8 mouse cellular contexts compared by ENCODE assay signal in genomic region chr19:14598690-14599288, GRCm38 (mm10). TPM values are rescaled to one million over a fixed set of nuclear protein-coding genes. Genes with fewer than 3 reads are reported as not detected.
DNase-seq lines count a peak whose midpoint lies in the region; ATAC-seq and TF ChIP-seq lines count a peak whose summit lies in the region.

No protein-coding gene starts in this region.

- peaks cover 2% of the 10 kb centered on the region; the same call in 1 of the 2 replicates for H3K4me1 ChIP-seq in cortical plate, adult 2 months (ENCODE audit: control insufficient read depth, insufficient read depth, low read length)
- H3K4me1 ChIP-seq in intestine, embryonic 14.5 days (replicated peaks; ENCODE audit: control insufficient read depth, insufficient read depth, low read length), result peaks cover 24% of the 10 kb centered on the region
- H3K4me1 ChIP-seq in midbrain, embryonic 15.5 days, result peaks cover 26% of the 10 kb centered on the region

- no peaks in the 10 kb centered on the region for H3K27me3 ChIP-seq in intestine, embryonic 14.5 days (replicated peaks; ENCODE audit: control insufficient read depth, insufficient read depth, low read length)
- H3K27me3 ChIP-seq in midbrain, embryonic 15.5 days (replicated peaks), result peaks cover 5% of the 10 kb centered on the region

- no peaks in the 10 kb centered on the region for H3K9me3 ChIP-seq in intestine, embryonic 14.5 days (ENCODE audit: control insufficient read depth, low read length)
- H3K9me3 ChIP-seq in midbrain, embryonic 15.5 days, result no peaks in the 10 kb centered on the region

- no peak for DNase-seq in layer of hippocampus, adult 2 months (ENCODE audit: low spot score in 2 of 2)
- DNase-seq in layer of hippocampus, adult 11-12 months (ENCODE audit: low spot score), result no peak
- DNase-seq in intestine, embryonic 14.5 days (ENCODE audit: low spot score), result no peak
- DNase-seq in gastrocnemius, adult 18-20 months (ENCODE audit: low spot score), result no peak
- no peak for DNase-seq in thymus, adult 18-20 months
- DNase-seq in testis, postnatal 14 days (ENCODE audit: low spot score), result no peak

- H3K4me2 ChIP-seq in intestine, embryonic 14.5 days (ENCODE audit: low read length), result peak overlapping the region; percentile 66
- peak overlapping the region; percentile 74 for H3K4me2 ChIP-seq in midbrain, embryonic 15.5 days

- H3K4me3 ChIP-seq in layer of hippocampus, adult 2 months, result peak overlapping the region; percentile 75
- H3K4me3 ChIP-seq in cortical plate, adult 2 months (ENCODE audit: insufficient read depth, low read length), result peak overlapping the region; percentile 70
- H3K4me3 ChIP-seq in intestine, embryonic 14.5 days (ENCODE audit: low read depth, low read length), result peak overlapping the region; percentile 59
- H3K4me3 ChIP-seq in midbrain, embryonic 15.5 days, result peak overlapping the region; percentile 47

- WGBS in intestine, embryonic 14.5 days, result under 1% methylated on average over 46 of the region's 46 CpGs
- under 1% methylated on average over 46 of the region's 46 CpGs for WGBS in midbrain, embryonic 15.5 days

- 0 out of 2 replicates have a peak, but pooled peaks cover 4% of the 10 kb centered on the region for H3K36me3 ChIP-seq in intestine, embryonic 14.5 days (ENCODE audit: control insufficient read depth, insufficient read depth, low read length)
- H3K36me3 ChIP-seq in midbrain, embryonic 15.5 days (replicated peaks), result no peaks in the 10 kb centered on the region

- peak; percentile 50; the same call in 1 of the 2 replicates for ATAC-seq in intestine, embryonic 14.5 days (replicated peaks; ENCODE audit: low FRiP score, low TSS enrichment, low read depth)
- ATAC-seq in midbrain, embryonic 15.5 days (replicated peaks), result peak; percentile 73

- no peak for TF ChIP-seq CTCF in layer of hippocampus, adult 2 months (conservative IDR thresholded peaks at IDR 0.05)
- TF ChIP-seq CTCF in cortical plate, adult 2 months (IDR thresholded peaks at IDR 0.05; ENCODE audit: extremely low read depth, insufficient read depth, low read length), result no peak

- no peak for TF ChIP-seq POLR2A in cortical plate, adult 2 months (IDR thresholded peaks at IDR 0.05; ENCODE audit: extremely low read depth, insufficient read depth, low read length)

- peak overlapping the region; percentile 56 for H3K9ac ChIP-seq in intestine, embryonic 14.5 days (ENCODE audit: low read length)
- peak overlapping the region; percentile 49 for H3K9ac ChIP-seq in midbrain, embryonic 15.5 days

- peak overlapping the region; percentile 99 for H3K27ac ChIP-seq in layer of hippocampus, adult 2 months
- peak overlapping the region; percentile 99 for H3K27ac ChIP-seq in cortical plate, adult 2 months (ENCODE audit: insufficient read depth, low read length)
- H3K27ac ChIP-seq in intestine, embryonic 14.5 days (ENCODE audit: low read depth), result peak overlapping the region; percentile 87
- peak overlapping the region; percentile 94 for H3K27ac ChIP-seq in midbrain, embryonic 15.5 days

RNA-seq across cellular contexts. Expression of gene Tle4, which starts 0.9 kb away (rescaled TPM):
- 10 to 100 TPM; 40.9 to 41.7 TPM for total RNA-seq in layer of hippocampus, adult 2 months (2021)
- polyA plus RNA-seq in cortical plate, adult 2 months (2012; rRNA removed), result 31.1 and 34.2 TPM in 2 replicates
- polyA plus RNA-seq in intestine, embryonic 14.5 days (2014; fragmentation: Nextera tagmentation; extraction: Ambion mirVana), result 15.2 and 15.5 TPM in 2 replicates
- 40.4 and 41.3 TPM in 2 replicates for polyA plus RNA-seq in midbrain, embryonic 15.5 days (2015; fragmentation: Nextera tagmentation; extraction: Ambion mirVana)
- total RNA-seq in gastrocnemius, adult 18-20 months (2021), result 10 to 100 TPM; 16.1 to 18.7 TPM
